ENCODE assay signal across 1 mouse cellular context in the genomic region with DNA sequence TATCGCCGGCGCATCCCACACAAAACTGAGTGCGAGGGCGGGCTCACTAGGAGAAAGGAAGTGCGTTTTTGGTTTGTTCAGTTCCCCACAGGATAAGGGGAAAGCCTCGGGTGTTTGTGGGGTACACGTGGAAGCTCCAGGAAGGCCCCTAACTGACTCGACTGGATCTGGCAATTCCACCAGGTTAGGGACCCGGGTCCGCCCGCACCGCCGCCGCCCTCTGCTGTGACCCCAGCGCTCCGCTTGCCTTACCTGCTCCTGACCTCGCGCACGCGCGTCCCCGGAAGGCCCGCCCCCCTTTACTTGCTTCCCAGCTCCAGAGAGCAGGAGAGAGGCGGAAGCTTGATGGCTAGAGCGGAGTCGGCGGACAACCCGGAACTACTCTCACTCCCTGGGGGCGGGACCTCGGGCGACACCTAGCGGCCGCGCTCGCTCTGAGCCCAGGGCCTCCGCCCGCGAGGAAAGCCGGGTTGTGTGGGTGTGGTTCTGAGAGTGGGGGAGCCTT.
TF ChIP-seq lines count a peak whose summit lies in the region.

A gene (minus strand): TSS at position 377 of the 505 bp plus-strand sequence.

TF ChIP-seq in CH12.LX, 34 proteins besides CTCF, POLR2A, EP300 and RAD21 (continued from another document):
- TF ChIP-seq GABPA (IDR thresholded peaks at IDR 0.05; ENCODE audit: insufficient replicate concordance, low read depth, low read length) (peak; percentile 82; the same call in 1 of the 2 replicates), USF2 (conservative IDR thresholded peaks at IDR 0.05; ENCODE audit: low read depth, low read length) (no peak), ZMIZ1 (IDR thresholded peaks at IDR 0.05; ENCODE audit: low read depth, low read length) (peak; percentile 92), ELF1 (IDR thresholded peaks at IDR 0.05; ENCODE audit: low read depth, low read length) (peak; percentile 100), BHLHE40 (IDR thresholded peaks at IDR 0.05; ENCODE audit: low read depth, low read length) (peak; percentile 75), POLR2AphosphoS2 (IDR thresholded peaks at IDR 0.05; ENCODE audit: low read depth, low read length) (peak; percentile 80), USF1 (IDR thresholded peaks at IDR 0.05; ENCODE audit: low read depth, low read length) (no peak), E2F4 (IDR thresholded peaks at IDR 0.05; ENCODE audit: insufficient replicate concordance, low read depth, low read length) (no peak), MEF2A (IDR thresholded peaks at IDR 0.05; ENCODE audit: borderline replicate concordance, low read depth, low read length) (peak; percentile 80), CHD1 (IDR thresholded peaks at IDR 0.05; ENCODE audit: low read depth, low read length) (0 out of 2 replicates have a peak, but pooled peaks have one; percentile 87), MAZ (IDR thresholded peaks at IDR 0.05; ENCODE audit: low read depth, low read length) (peak; percentile 96), KAT2A (IDR thresholded peaks at IDR 0.05; ENCODE audit: insufficient replicate concordance, low read length) (peak; percentile 89; the same call in 1 of the 2 replicates), ETS1 (conservative IDR thresholded peaks at IDR 0.05; ENCODE audit: low read depth, low read length) (peak; percentile 64; the same call in 1 of the 2 replicates), NELFE (IDR thresholded peaks at IDR 0.05; ENCODE audit: low read depth, low read length) (peak; percentile 86), ZC3H11A (IDR thresholded peaks at IDR 0.05; ENCODE audit: low read depth, low read length) (no peak), SIN3A (IDR thresholded peaks at IDR 0.05; ENCODE audit: low read length) (peak; percentile 96), UBTF (IDR thresholded peaks at IDR 0.05; ENCODE audit: low read depth, low read length) (no peak), MAX (IDR thresholded peaks at IDR 0.05; ENCODE audit: low read length) (peak; percentile 49; the same call in 1 of the 2 replicates), SMC3 (IDR thresholded peaks at IDR 0.05; ENCODE audit: low read depth, low read length) (peak; percentile 45), ZKSCAN1 (IDR thresholded peaks at IDR 0.05; ENCODE audit: borderline replicate concordance, low read depth, low read length) (no peak), MAFK (IDR thresholded peaks at IDR 0.05; ENCODE audit: insufficient replicate concordance, low read length) (no peak), JUND (conservative IDR thresholded peaks at IDR 0.05; ENCODE audit: low read depth, low read length) (no peak), IRF4 (IDR thresholded peaks at IDR 0.05; ENCODE audit: low read depth, low read length) (peak; percentile 84), PAX5 (IDR thresholded peaks at IDR 0.05; ENCODE audit: low read length) (no peak), MXI1 (IDR thresholded peaks at IDR 0.05; ENCODE audit: low read depth, low read length) (peak; percentile 88), MYC (IDR thresholded peaks at IDR 0.05; ENCODE audit: low read depth, low read length) (peak; percentile 52; the same call in 1 of the 2 replicates), RCOR1 (conservative IDR thresholded peaks at IDR 0.05; ENCODE audit: low read depth, low read length) (no peak), CHD2 (IDR thresholded peaks at IDR 0.05; ENCODE audit: low read length) (peak; percentile 86), NRF1 (IDR thresholded peaks at IDR 0.05; ENCODE audit: low read depth, low read length) (peak; percentile 88)
